Mouse (Mus musculus) spleen, adult 2 months (tissue): ENCODE measurements around the gene Bpifa2.

Experiments used
- CTCF ChIP-seq: fragments of 200-500 bp; IDR thresholded peaks from 2 replicates; pipeline ENCODE4 v1.5.1; 2011; ENCODE audit warnings: mild to moderate bottlenecking, inconsistent platforms; ENCODE audit not compliant: insufficient read depth, insufficient read length, insufficient replicate concordance; ENCODE audit errors: extremely low read depth
- POLR2A ChIP-seq: fragments of 200-500 bp; IDR thresholded peaks from 2 replicates; pipeline ENCODE4 v1.6.1; 2011; ENCODE audit warnings: low read depth, low read length, inconsistent platforms

DNA sequence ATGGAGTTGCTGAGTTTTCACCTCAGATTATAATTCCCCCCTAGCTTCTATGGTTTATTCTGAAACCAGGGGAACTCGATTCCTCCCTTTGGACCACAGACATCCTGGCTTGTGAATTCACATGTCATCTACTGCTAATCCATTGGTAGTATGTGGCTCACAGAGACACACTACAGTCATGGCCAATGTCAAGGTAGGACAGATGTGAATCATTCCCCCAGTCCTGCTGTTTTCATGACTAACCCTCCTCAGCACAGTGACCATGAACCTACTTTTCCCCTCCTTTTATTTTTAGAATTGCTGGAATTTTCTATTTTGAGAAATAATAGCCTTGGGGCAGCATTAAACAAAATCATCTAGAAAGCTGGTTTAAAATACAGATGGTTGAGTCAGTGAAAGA is 684 bp upstream of the Bpifa2 start:
- TF ChIP-seq CTCF, result no peak
- no peak for TF ChIP-seq POLR2A
